Mouse (Mus musculus): ENCODE data around the gene Syce1l. TPM values are rescaled to one million over a fixed set of nuclear protein-coding genes. Genes with fewer than 3 reads are reported as not detected.

The Syce1l gene
- total and polyA plus RNA-seq, 2 experiments: not detected

- 68% methylated on average over 4 of the region's 4 CpGs for WGBS
- Histone ChIP-seq H3K27ac (replicated peaks; ENCODE audit: insufficient read depth, low read depth, low read length) (no peak overlapping the region), H3K9ac (ENCODE audit: low read depth, low read length) (no peak overlapping the region), H3K79me2 (ENCODE audit: control insufficient read depth, insufficient read depth, low read length) (no peaks in the 10 kb centered on the region), H3K4me1 (ENCODE audit: control insufficient read depth, insufficient read depth, low read length) (no peaks in the 10 kb centered on the region), H3K27me3 (ENCODE audit: control insufficient read depth, insufficient read depth, low read length) (no peaks in the 10 kb centered on the region; the same call in 1 of the 2 replicates), H3K4me3 (ENCODE audit: insufficient read depth, low read depth, low read length) (no peak overlapping the region), H3K36me3 (ENCODE audit: control insufficient read depth, insufficient read depth, low read length) (no peaks in the 10 kb centered on the region)
- DNase-seq (ENCODE audit: extremely low read depth, low read depth, low spot score): no peak
- no peak for TF ChIP-seq POLR2A (IDR thresholded peaks at IDR 0.05; ENCODE audit: extremely low read depth, insufficient read depth, low read length)
- no peak for TF ChIP-seq CTCF (IDR thresholded peaks at IDR 0.05; ENCODE audit: low read depth, low read length)
Observed at GRCm38 (mm10) chr8:113665036-113665435, 22.0 kb downstream of the Syce1l start.

GRCm38 (mm10) chr8:113665951-113666350 is 22.9 kb downstream of the Syce1l start:
- no peak overlapping the region for H3K27ac ChIP-seq (replicated peaks; ENCODE audit: insufficient read depth, low read depth, low read length)
- DNase-seq (ENCODE audit: extremely low read depth, low read depth, low spot score): no peak
- H3K36me3 ChIP-seq (ENCODE audit: control insufficient read depth, insufficient read depth, low read length): no peaks in the 10 kb centered on the region
- WGBS: 81% methylated on average over 8 of the region's 8 CpGs
- no peaks in the 10 kb centered on the region; the same call in 1 of the 2 replicates for H3K27me3 ChIP-seq (ENCODE audit: control insufficient read depth, insufficient read depth, low read length)
- no peaks in the 10 kb centered on the region for H3K79me2 ChIP-seq (ENCODE audit: control insufficient read depth, insufficient read depth, low read length)
- TF ChIP-seq POLR2A (IDR thresholded peaks at IDR 0.05; ENCODE audit: extremely low read depth, insufficient read depth, low read length): no peak
- TF ChIP-seq CTCF (IDR thresholded peaks at IDR 0.05; ENCODE audit: low read depth, low read length): no peak
- no peak overlapping the region for H3K4me3 ChIP-seq (ENCODE audit: insufficient read depth, low read depth, low read length)
- H3K9ac ChIP-seq (ENCODE audit: low read depth, low read length): no peak overlapping the region
- 0 out of 2 replicates have a peak, but pooled peaks cover 2% of the 10 kb centered on the region for H3K4me1 ChIP-seq (ENCODE audit: control insufficient read depth, insufficient read depth, low read length)

GRCm38 (mm10) chr8:113666714-113667432 is 23.9 kb downstream of the Syce1l start:
- no peak for DNase-seq (ENCODE audit: extremely low read depth, low read depth, low spot score)
- H3K4me3 ChIP-seq (ENCODE audit: insufficient read depth, low read depth, low read length): no peak overlapping the region
- H3K27ac ChIP-seq (replicated peaks; ENCODE audit: insufficient read depth, low read depth, low read length): no peak overlapping the region
- H3K4me1 ChIP-seq (ENCODE audit: control insufficient read depth, insufficient read depth, low read length): 0 out of 2 replicates have a peak, but pooled peaks cover 2% of the 10 kb centered on the region
- no peak overlapping the region for H3K9ac ChIP-seq (ENCODE audit: low read depth, low read length)
- no peaks in the 10 kb centered on the region for H3K79me2 ChIP-seq (ENCODE audit: control insufficient read depth, insufficient read depth, low read length)
- H3K27me3 ChIP-seq (ENCODE audit: control insufficient read depth, insufficient read depth, low read length): no peaks in the 10 kb centered on the region; the same call in 1 of the 2 replicates
- TF ChIP-seq POLR2A (IDR thresholded peaks at IDR 0.05; ENCODE audit: extremely low read depth, insufficient read depth, low read length) (no peak), CTCF (IDR thresholded peaks at IDR 0.05; ENCODE audit: low read depth, low read length) (no peak)
- H3K36me3 ChIP-seq (ENCODE audit: control insufficient read depth, insufficient read depth, low read length): no peaks in the 10 kb centered on the region
- WGBS: 80% methylated on average over 16 of the region's 16 CpGs

GRCm38 (mm10) chr8:113669924-113670323 is 26.9 kb downstream of the Syce1l start:
- Histone ChIP-seq H3K79me2 (ENCODE audit: control insufficient read depth, insufficient read depth, low read length) (no peaks in the 10 kb centered on the region), H3K27me3 (ENCODE audit: control insufficient read depth, insufficient read depth, low read length) (no peaks in the 10 kb centered on the region), H3K27ac (replicated peaks; ENCODE audit: insufficient read depth, low read depth, low read length) (no peak overlapping the region), H3K36me3 (ENCODE audit: control insufficient read depth, insufficient read depth, low read length) (no peaks in the 10 kb centered on the region), H3K4me3 (ENCODE audit: insufficient read depth, low read depth, low read length) (no peak overlapping the region), H3K4me1 (ENCODE audit: control insufficient read depth, insufficient read depth, low read length) (0 out of 2 replicates have a peak, but pooled peaks cover 2% of the 10 kb centered on the region), H3K9ac (ENCODE audit: low read depth, low read length) (no peak overlapping the region)
- 91% methylated on average over 10 of the region's 10 CpGs for WGBS
- DNase-seq (ENCODE audit: extremely low read depth, low read depth, low spot score): no peak
- no peak for TF ChIP-seq CTCF (IDR thresholded peaks at IDR 0.05; ENCODE audit: low read depth, low read length)
- no peak for TF ChIP-seq POLR2A (IDR thresholded peaks at IDR 0.05; ENCODE audit: extremely low read depth, insufficient read depth, low read length)

GRCm38 (mm10) chr8:113672599-113673255 is 29.7 kb downstream of the Syce1l start:
- Histone ChIP-seq H3K9ac (ENCODE audit: low read depth, low read length) (no peak overlapping the region), H3K4me3 (ENCODE audit: insufficient read depth, low read depth, low read length) (no peak overlapping the region), H3K79me2 (ENCODE audit: control insufficient read depth, insufficient read depth, low read length) (no peaks in the 10 kb centered on the region), H3K36me3 (ENCODE audit: control insufficient read depth, insufficient read depth, low read length) (no peaks in the 10 kb centered on the region), H3K27me3 (ENCODE audit: control insufficient read depth, insufficient read depth, low read length) (peaks cover 1% of the 10 kb centered on the region; the same call in 1 of the 2 replicates), H3K4me1 (ENCODE audit: control insufficient read depth, insufficient read depth, low read length) (0 out of 2 replicates have a peak, but pooled peaks cover 2% of the 10 kb centered on the region), H3K27ac (replicated peaks; ENCODE audit: insufficient read depth, low read depth, low read length) (no peak overlapping the region)
- DNase-seq (ENCODE audit: extremely low read depth, low read depth, low spot score): no peak
- TF ChIP-seq POLR2A (IDR thresholded peaks at IDR 0.05; ENCODE audit: extremely low read depth, insufficient read depth, low read length) (no peak), CTCF (IDR thresholded peaks at IDR 0.05; ENCODE audit: low read depth, low read length) (no peak)
- WGBS: 88% methylated on average over 11 of the region's 11 CpGs
